Mouse (Mus musculus): Measurements from ENCODE around the gene Cdc73.
A peak's percentile ranks its signal among the peaks of the same experiment; 100 is the strongest.
"Not testable (repeated sequence)": the region's sequence is repeated elsewhere in the genome, so short reads cannot be mapped to it uniquely, and the experiment has no call there.

Gene Cdc73

DNA sequence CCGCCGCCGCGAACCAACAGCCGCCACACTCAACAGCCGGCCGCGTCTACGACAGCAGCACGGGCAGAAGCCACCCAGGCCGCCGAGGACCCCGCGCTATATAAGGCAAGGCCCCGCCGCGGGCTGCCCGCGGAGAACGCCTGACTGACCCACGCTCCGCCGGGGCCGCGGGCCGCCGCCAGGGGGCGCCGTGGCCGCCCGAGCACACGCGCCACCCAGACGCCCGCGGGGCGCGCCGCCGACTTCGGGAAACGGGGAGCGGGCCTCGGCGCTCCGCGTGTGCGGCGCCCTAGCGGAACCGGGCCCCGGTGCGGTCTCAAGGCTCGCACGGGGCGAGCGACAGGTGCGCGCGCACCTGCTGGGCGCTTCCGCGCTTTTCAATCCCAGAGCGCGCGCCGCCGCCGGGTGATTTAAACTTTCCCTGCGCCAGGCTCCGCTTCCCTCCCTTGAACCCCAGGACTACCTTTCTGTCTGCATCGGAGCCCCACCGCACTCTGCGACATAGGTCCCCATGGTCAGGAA lies at the start of gene Cdc73:
TSS of gene Cdc73 (minus strand) at position 153 of the 522 bp plus-strand sequence.
- DNase-seq (ENCODE audit: low spot score): peak; percentile 93

DNA sequence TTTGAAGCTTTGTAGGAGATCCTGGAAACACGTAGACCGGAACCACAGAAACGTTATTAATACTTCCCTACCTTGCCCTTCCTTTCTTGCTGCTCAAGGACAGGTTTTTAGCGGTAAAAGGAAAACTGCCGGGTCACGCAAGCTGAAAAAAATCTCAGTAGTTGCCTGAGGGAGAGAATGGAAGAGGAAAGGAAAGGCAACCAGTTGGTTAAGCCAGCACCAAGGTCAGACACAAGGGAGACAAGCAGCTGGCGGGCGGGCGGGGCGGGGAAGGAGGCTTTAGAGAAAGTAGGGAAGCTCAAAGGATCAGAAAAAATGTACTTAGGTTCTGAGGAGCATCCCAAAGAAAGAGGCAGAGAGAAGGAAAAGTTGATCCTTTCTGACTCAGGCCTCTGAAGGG lies 43.2 kb upstream of the Cdc73 start:
- no peak for DNase-seq (ENCODE audit: low spot score)

DNA sequence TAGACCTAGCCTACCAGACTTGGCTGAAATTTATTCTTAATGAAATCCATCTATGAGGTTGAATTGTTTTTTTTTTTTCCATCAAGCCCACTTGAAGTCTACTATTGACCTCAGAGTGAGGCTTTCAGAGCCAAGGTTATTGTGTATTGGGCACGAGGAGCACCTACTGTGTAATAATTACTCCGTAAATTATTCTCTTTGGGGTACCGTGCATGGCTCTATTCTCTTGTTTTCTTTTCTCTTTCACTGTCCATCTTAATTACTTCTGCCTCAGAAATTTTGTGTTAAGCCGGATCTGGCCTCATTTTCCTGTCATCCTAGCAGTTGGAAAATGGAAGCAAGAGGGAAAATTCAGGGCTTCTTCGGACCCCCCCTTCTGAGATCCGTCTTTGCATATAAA lies 39.5 kb upstream of the Cdc73 start:
- no peak for DNase-seq (ENCODE audit: low spot score)

- DNase-seq (ENCODE audit: low spot score): no peak
These were observed 38.6 kb upstream of the Cdc73 start for GRCm38 (mm10) chr1:143741331-143741730.

GRCm38 (mm10) chr1:143740581-143740980 lies 37.9 kb upstream of the Cdc73 start:
- DNase-seq (ENCODE audit: low spot score): no peak

DNA sequence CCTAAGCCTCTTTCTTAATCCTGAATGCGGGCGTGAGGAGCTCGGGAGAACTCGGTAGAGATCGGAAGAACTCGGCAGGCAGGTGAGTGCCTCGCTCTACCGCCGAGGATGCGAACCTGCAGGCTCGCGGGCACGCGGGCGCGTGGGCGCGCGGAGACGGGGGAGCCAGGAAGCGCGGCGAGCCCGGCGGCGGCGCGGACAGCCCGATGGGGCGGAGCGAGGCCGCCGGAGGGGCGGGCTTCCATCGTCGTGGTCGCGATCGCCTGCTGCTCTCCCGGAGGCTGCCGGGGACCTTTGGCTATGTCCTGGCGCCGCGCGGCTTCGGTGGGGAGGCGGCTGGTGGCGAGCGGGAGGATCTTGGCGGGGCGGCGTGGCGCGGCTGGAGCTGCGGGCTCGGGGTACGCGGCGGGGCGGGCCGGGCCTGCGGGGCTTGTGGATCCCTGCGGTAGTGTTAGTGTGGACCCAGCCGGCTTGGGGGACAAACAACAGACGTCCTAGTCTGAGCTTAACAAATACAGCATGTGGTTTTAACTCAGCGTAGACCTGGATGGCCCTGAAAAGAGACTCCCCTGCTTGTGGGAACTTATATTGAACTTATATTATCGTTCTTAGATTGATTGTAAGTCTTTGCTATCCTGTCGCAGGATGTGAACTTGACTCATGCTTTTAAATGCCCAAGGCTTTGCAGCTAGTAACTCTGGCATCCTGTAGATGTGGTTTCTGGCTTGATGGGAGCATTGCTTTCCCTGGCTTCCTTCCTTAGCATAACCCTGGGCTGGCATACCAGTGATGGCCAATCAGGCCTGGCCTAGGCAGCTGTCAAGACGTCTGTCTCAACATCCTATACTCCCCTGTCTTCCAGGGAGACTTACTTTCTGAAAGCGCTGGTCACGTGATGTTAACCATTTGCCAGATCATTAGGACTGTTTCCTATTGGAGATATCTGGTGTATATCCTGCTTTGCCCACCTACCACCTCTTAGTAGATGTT lies 37.0 kb upstream of the Cdc73 start:
- DNase-seq (ENCODE audit: low spot score): peak; percentile 90

- DNase-seq (ENCODE audit: low spot score): no peak
These were observed 36.1 kb upstream of the Cdc73 start for GRCm38 (mm10) chr1:143738811-143739210.

DNA sequence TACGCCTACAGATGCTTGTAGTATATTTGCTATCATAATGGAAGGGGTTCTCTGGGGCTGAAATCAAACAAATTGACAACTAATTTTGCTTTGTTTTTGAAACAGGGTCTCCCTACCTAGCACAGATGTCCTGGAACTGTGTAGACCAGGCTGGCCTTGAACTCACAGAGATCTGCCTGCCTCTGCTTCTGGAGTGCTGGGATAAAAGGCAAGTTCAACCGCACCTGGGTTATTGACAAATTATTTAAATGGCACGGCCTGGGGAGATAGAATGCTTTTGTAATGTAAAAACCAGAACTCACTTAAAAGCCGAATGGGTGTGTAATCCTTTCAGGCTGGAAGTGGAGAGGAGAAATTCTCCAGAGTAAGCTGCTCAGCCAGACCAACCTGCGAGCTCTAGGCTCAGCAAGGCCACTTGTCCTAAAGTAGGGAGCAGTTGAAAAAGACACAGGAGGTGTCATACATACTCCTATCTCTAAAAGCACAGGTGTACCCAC lies 31.3 kb upstream of the Cdc73 start:
- DNase-seq (ENCODE audit: low spot score): no peak

- DNase-seq (ENCODE audit: low spot score): no peak
These were observed 29.0 kb upstream of the Cdc73 start for GRCm38 (mm10) chr1:143731691-143732090.

DNA sequence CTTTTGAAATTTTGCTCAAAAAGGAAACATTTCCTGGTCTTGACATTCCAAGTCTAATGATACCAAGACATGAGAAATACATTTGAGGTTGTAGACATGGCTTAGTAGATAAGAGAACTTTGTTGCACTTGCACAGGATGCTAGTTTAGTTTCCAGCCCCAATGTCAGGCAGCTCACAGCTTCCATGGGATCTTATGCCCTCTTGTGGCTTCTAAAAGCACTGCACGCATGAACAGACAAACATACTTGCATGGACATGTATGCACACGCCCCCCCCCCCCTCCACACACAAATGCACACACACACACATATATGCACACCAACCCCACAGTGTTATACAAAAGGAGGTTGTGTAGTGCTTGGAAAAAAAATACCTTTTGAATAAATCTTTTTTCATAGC lies 28.2 kb upstream of the Cdc73 start:
- DNase-seq (ENCODE audit: low spot score): no peak

DNA sequence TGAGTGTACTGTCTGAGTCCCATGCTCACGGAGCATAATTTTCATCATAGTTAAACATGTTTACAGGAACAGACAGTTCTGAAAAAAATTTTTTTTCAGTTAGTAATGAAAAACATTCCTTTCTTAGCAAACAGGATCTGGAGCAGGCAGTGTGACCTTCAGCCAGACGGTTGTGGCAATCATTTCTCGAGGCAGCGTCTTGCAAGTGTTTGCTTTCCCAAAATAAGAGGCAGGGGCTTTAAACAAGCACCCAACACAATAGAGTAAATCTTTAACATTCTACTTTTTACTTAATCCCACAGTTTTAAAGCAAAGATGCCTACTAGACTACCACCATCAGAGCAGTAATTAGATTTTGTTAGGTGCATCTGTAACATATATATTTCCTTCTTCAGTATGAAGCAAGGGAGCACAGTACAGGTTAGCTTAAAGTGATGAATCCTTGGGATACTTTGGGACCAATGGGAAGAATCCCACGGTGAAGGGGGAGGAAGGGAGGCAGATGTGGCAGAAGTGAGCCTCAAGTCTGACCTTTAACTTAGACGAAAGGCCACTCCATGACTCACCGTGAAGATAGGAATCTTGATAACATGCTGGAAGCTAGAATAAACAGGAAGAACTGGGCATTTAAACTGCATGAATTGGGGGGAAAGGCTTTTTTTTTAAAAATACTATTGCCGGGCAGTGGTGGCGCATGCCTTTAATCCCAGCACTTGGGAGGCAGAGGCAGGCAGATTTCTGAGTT lies 25.2 kb upstream of the Cdc73 start:
- DNase-seq (ENCODE audit: low spot score): no peak

DNA sequence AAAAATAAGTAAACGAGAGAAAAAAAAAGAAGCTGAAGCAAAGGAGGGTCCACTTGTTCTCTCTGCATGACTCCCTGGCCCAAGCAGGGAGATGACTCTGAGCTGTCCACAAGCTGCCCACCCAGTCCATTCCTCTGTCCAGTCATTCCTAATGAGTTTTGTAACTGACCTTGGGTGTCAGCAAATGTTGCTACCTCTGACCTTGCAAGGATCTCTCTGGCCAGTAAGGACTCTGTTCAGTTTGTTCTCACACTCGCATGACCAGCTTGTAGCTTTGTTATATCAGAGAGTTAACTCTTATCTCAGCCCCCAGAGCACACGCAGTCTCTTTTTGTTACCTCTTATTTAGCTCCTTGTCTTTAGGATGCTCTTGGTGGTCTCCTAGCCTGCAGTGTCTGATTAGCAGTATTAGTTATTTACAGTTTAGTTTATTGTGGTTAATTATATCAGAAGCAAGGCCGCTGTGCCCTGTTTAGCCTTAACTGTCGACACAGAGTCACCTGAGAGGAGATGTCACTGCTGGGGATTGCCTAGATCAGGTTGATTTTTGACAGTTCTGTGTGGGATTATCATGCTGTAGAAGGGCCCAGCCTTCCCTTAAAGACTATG lies 21.9 kb upstream of the Cdc73 start:
- DNase-seq (ENCODE audit: low spot score): no peak

DNA sequence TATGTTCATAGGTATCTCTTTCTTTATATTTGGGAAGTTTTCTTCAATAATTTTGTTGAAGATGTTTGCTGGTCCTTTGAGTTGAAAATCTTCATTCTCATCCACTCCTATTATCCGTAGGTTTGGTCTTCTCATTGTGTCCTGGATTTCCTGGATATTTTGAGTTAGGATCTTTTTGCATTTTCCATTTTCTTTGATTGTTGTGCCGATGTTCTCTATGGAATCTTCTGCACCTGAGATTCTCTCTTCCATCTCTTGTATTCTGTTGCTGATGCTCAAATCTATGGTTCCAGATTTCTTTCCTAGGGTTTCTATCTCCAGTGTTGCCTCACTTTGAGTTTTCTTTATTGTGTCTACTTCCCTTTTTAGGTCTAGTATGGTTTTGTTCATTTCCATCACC lies 13.3 kb upstream of the Cdc73 start, which contains the start of gene Glrx2:
TSS of gene Glrx2 (plus strand) at position 301 of the 400 bp plus-strand sequence.
- DNase-seq (ENCODE audit: low spot score): not testable (repeated sequence)

DNA sequence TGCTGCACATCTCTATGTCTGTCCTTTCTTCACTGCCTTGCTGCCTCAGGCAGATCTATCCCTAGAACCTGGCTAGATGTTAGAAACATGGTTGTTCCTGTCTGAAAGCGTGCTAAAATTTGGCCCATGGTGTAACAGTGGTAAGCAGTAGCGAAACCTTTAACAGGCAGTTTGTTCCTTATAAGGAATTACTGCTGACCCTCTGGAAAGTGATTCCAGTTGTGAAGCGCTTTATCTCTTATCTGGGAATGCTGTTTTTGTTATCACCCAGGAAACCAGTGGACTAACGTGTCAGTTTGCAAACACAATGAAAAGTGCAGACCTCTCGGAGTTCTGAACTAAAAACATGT lies 7.9 kb upstream of the Cdc73 start:
- no peak for DNase-seq (ENCODE audit: low spot score)

DNA sequence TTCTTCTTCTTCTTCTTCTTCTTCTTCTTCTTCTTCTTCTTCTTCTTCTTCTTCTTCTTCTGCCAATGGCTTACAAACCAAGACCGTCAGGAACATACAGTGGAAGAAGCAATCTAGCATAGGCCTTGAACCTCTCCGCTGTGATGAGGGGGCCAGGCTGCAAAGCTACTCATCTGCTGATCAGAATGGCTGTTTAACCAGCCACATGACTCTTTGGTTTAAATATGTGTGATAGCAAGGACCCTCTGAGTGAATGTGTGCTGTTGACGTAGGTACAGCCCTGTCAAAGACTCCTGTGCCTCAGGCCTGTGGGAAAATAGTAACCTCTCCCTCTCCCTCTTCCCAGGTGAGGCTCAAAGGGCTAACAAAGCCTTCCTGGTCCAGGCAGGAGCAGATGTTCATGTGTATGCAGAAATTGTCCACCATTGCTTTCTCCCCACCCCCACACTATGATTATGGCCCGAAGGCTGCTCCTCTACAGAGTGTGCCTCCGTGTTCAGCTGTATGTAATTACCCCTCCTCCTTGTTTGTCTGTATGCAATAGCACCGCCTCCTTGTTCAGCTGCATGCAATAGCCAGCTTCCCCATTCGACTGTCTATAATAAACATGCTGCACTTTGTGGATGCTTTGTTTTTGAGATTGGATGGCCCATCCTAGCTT lies 7.4 kb upstream of the Cdc73 start:
- no peak for DNase-seq (ENCODE audit: low spot score)

DNA sequence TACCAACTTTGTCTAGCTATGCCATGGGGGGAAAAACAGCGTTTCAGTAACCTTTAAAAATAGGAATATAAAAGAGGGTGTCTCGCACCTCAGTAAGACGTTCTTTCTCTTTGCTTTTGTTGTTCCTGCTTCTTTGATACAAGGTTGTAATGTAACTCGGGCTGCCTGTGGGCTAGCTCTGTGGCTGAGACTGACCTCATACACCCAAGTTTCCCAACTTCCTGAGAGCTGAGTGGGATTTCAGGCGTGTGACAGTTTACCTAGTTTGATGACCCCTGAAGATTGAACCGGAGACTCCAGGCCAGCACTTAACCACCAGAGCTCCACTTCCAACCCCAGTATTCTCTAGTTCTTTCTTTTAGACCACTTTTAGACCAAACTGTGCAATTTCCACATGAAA lies 5.7 kb upstream of the Cdc73 start:
- DNase-seq (ENCODE audit: low spot score): no peak

- DNase-seq (ENCODE audit: low spot score): no peak
These were observed 4.3 kb upstream of the Cdc73 start for GRCm38 (mm10) chr1:143707006-143707405.

DNA sequence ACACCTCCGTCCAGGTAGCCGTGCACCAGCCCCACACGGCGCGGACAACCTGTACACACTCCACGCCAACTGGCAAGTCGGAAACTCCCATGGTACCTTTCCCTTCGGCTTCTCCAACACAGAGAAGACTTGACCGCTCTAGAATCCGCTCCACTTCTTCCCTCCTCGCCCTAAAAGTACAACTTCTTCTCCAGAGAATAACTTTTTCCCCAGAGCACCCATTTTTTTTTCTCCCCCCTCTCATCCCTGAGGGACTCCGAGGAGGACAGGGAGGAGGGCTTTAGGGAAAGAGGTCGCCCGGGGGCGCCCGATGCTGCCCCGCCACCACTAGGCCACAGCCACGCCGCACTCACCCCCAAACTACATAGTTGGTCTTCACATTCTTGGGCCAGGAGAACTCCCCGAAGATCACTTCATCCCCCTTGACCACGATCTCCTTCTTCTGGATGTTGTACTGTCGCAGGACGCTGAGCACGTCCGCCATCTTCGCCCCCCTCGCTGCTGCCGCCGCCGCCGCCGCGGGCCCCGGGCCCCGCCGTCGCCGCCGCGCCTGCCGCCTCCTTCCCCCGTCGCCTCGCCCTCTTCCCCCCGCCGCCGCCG lies 452 bp downstream of the Cdc73 start:
- DNase-seq (ENCODE audit: low spot score): peak; percentile 16

- DNase-seq (ENCODE audit: low spot score): no peak
These were observed 957 bp downstream of the Cdc73 start for GRCm38 (mm10) chr1:143701736-143702135.

DNA sequence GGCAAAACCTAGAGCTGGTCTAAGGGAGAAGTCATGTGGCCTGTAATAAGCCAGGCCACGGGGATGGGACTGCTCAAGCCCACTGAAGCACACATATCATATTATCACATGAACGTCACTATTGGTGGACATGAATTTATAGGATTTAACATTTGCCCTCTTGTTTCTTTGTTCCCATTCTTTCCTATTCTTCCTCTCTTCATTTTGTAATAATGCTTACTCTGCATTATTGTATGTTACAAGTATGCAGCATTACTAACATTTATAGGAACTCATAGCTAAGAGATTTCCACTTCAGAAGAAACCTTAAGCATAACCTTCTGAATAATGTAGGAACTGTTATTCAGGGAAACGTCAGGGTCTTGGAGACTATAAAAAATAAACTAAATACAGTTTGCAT lies 17.8 kb downstream of the Cdc73 start:
- no peak for DNase-seq (ENCODE audit: low spot score)

DNA sequence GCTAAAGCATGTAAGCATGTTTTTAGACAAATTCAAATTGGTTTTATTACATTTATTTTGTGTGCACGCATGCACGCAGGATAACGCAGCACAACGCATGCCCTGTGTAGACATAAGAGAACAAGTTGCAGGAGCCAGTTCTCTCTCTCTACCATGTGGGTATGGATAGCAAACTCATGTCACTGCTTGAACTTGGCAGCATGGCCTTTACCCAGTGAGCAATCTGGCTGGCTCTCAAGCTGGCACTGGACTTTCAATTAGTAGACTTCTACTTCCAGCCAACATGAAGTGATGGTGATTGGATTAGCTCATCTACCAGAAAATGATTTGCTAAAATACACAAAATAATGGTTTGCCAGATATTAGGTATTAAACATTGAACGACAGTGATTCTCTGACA lies 21.6 kb downstream of the Cdc73 start:
- no peak for DNase-seq (ENCODE audit: low spot score)
